18 mouse cellular contexts compared by ENCODE assay signal in genomic region chr13:46677721-46678120, GRCm38 (mm10).
"Had no signal": no experiment of that assay in that cellular context is flagged by ENCODE, and none has a peak within 500 bp of the region (broad histone marks: within the 10 kb centered on the region; RNA-seq: fewer than 3 reads in every experiment).

No protein-coding gene starts in this region.

- H3K27me3 ChIP-seq: liver, embryonic 12.5 days; liver, embryonic 15.5 days; lung, embryonic 15.5 days; neural tube, embryonic 12.5 days; neural tube, embryonic 15.5 days had no signal

- H3K9me3 ChIP-seq: liver, embryonic 12.5 days; liver, embryonic 15.5 days; lung, embryonic 15.5 days; neural tube, embryonic 12.5 days; neural tube, embryonic 15.5 days had no signal

- H3K4me3 ChIP-seq: layer of hippocampus, adult 2 months; liver, embryonic 12.5 days; liver, embryonic 15.5 days; lung, embryonic 15.5 days; neural tube, embryonic 12.5 days; neural tube, embryonic 15.5 days had no signal

- H3K9ac ChIP-seq: liver, embryonic 12.5 days; liver, embryonic 15.5 days; lung, embryonic 15.5 days; neural tube, embryonic 12.5 days; neural tube, embryonic 15.5 days had no signal

- DNase-seq: layer of hippocampus, adult 9-11 months; lung, adult 18-20 months; lung, postnatal 10 days; lung, postnatal 36 days; midbrain, embryonic 14.5 days; right cerebral cortex, adult 18-20 months; right cerebral cortex, postnatal 14 days; right cerebral cortex, postnatal 4 days; thymus, postnatal 25 days had no signal

- H3K27ac ChIP-seq: kidney, postnatal 0 days; layer of hippocampus, adult 2 months; liver, embryonic 12.5 days; liver, embryonic 15.5 days; lung, embryonic 15.5 days; neural tube, embryonic 12.5 days; neural tube, embryonic 15.5 days had no signal

- H3K4me2 ChIP-seq: liver, embryonic 12.5 days; liver, embryonic 15.5 days; lung, embryonic 15.5 days; midbrain, embryonic 11.5 days; neural tube, embryonic 12.5 days; neural tube, embryonic 15.5 days had no signal

- ATAC-seq: intestine, postnatal 0 days; liver, embryonic 12.5 days had no signal

- H3K4me1 ChIP-seq: liver, embryonic 12.5 days; liver, embryonic 15.5 days; lung, embryonic 15.5 days; neural tube, embryonic 12.5 days had no signal
